Mouse (Mus musculus) hindbrain, embryonic 16.5 days (tissue): Measurements from ENCODE around the gene Fam219a. TPM values are rescaled to one million over a fixed set of nuclear protein-coding genes. Genes with fewer than 3 reads are reported as not detected.

Experiments used
- ATAC-seq: fragments of 200-750 bp; cut with Nextera tagmentation; 2 replicates; pipeline ENCODE4 v1.8.0; 2017; ENCODE audit warnings: moderate TSS enrichment, moderate library complexity
- H3K27ac ChIP-seq: fragments of 300-500 bp; sonication (generic); 2 replicates; pipeline ENCODE4 v1.5.1; 2014; ENCODE audit warnings: low read depth, mild to moderate bottlenecking, control low read depth, low read length, moderate library complexity
- H3K27me3 ChIP-seq: fragments of 300-500 bp; sonication (generic); replicated peaks from 2 replicates; pipeline ENCODE4 v1.6.1; 2014; ENCODE audit warnings: low read length; ENCODE audit not compliant: control insufficient read depth, insufficient read depth
- H3K36me3 ChIP-seq: fragments of 300-500 bp; sonication (generic); 2 replicates; pipeline ENCODE4 v1.6.1; 2014; ENCODE audit warnings: mild to moderate bottlenecking, low read length, moderate library complexity, mixed read lengths; ENCODE audit not compliant: control insufficient read depth, insufficient read depth
- H3K4me1 ChIP-seq: fragments of 300-500 bp; sonication (generic); 2 replicates; pipeline ENCODE4 v1.6.1; 2014; ENCODE audit warnings: low read depth, low read length; ENCODE audit not compliant: control insufficient read depth, insufficient read depth
- H3K4me2 ChIP-seq: fragments of 300-500 bp; sonication (generic); 2 replicates; pipeline ENCODE4 v1.6.1; 2014; ENCODE audit warnings: mild to moderate bottlenecking, low read length, control low read depth, moderate library complexity
- H3K4me3 ChIP-seq: fragments of 300-500 bp; sonication (generic); 2 replicates; pipeline ENCODE4 v1.5.1; 2014; ENCODE audit warnings: mild to moderate bottlenecking, low read length, control low read depth, moderate library complexity
- H3K9ac ChIP-seq: fragments of 300-500 bp; sonication (generic); 2 replicates; pipeline ENCODE4 v1.6.1; 2014; ENCODE audit warnings: low read depth, mild to moderate bottlenecking, control low read depth, low read length, moderate library complexity
- H3K9me3 ChIP-seq: fragments of 300-500 bp; sonication (generic); 2 replicates; pipeline ENCODE4 v1.6.1; 2014; ENCODE audit warnings: mild to moderate bottlenecking, low read length, moderate library complexity; ENCODE audit not compliant: control insufficient read depth
- WGBS: fragments of 180-500 bp; shearing (Covaris S2); extraction: QIAGEN DNeasy Blood & Tissue Kit; methylation state at CpG from one replicate; pipeline ENCODE4 v1.1.7; 2014; 5-methylcytosine and 5-hydroxymethylcytosine counted together
- polyA plus RNA-seq: library from polyadenylated mRNA; unstranded; fragments of >200 nt; fragmentation: Nextera tagmentation; extraction: Ambion mirVana; gene quantifications from 2 replicates; pipeline ENCODE4 v1.2.1, GENCODE M21; 2015

The Fam219a gene
- polyA plus RNA-seq, 1 experiment from 2014 or later: 14.8 TPM

DNA sequence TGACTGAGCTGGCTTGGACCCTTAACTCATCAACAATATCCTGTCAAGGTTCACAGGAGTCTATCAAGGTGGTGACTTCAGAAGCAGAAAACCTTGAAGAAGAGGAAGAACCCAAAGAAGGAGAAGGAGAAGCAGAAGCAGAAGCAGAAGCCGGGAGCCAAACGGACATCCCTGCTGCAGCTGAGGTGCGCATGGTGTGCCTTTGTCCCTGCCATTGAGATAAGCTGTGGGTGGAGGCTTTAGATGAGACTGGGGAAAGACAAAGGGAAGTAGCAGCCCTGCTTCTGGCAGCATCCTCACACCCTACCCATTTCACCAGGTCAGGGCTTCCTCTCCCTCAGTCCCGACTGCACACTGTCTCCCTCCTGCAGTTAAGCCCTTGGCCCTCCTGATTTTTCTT lies 33.5 kb upstream of the Fam219a start:
- Histone ChIP-seq H3K27ac (no peak overlapping the region), H3K36me3 (no peaks in the 10 kb centered on the region), H3K4me1 (peaks cover 5% of the 10 kb centered on the region), H3K4me3 (no peak overlapping the region), H3K9me3 (no peaks in the 10 kb centered on the region), H3K9ac (no peak overlapping the region), H3K27me3 (no peaks in the 10 kb centered on the region), H3K4me2 (no peak overlapping the region)
- ATAC-seq: no peak
- WGBS: 33% methylated on average over 4 of the region's 4 CpGs

DNA sequence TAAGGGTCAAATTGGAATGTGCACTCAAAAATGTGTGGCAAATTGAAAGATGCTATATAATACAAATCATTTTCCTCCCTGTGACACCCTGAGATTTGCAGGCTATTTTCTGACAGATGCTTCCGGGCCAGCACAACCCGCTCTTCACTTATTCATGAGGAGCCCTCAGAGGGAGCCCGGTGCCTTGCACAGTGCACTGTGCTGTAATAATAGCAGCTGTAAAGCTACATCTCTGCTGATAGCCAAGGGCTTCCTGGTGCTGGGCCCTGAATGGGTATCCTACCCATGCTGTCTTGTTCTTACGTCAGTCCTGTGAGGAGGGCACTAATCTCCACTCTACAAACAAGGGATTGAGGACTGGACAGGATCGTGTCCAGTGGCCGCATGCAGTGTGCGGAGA lies 14.0 kb upstream of the Fam219a start:
- Histone ChIP-seq H3K36me3 (no peaks in the 10 kb centered on the region), H3K4me2 (no peak overlapping the region), H3K4me1 (no peaks in the 10 kb centered on the region), H3K4me3 (no peak overlapping the region), H3K27ac (no peak overlapping the region), H3K9me3 (no peaks in the 10 kb centered on the region), H3K27me3 (no peaks in the 10 kb centered on the region), H3K9ac (no peak overlapping the region)
- WGBS: 64% methylated on average over 7 of the region's 7 CpGs
- no peak for ATAC-seq

DNA sequence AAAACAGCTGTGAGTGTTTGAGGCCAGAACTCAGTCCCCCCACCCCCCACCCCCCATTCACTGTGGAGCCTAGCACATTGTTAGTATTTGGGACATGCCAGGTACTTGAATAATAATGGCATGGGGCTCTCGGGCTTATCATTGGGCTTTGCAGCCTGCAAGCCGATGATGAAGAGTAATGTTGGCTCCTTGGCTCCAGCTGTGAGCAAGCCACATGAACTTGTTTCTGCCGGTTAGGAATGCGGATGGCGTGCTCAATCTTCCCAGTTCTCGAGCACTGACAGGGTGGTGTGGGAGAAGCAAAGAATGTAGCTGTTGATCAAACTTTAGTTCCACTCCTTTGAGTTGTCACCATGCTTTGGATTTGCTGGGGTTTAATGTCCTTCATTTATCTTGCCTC lies 6.6 kb upstream of the Fam219a start:
- no peak overlapping the region for H3K9ac ChIP-seq
- H3K36me3 ChIP-seq: no peaks in the 10 kb centered on the region
- no peak overlapping the region for H3K27ac ChIP-seq
- H3K9me3 ChIP-seq: no peaks in the 10 kb centered on the region
- no peak overlapping the region for H3K4me2 ChIP-seq
- no peaks in the 10 kb centered on the region for H3K27me3 ChIP-seq
- H3K4me3 ChIP-seq: no peak overlapping the region
- peaks cover 5% of the 10 kb centered on the region for H3K4me1 ChIP-seq
- 15% methylated on average over 6 of the region's 6 CpGs for WGBS
- 0 out of 2 replicates have a peak, but pooled peaks have one; percentile 15 for ATAC-seq

DNA sequence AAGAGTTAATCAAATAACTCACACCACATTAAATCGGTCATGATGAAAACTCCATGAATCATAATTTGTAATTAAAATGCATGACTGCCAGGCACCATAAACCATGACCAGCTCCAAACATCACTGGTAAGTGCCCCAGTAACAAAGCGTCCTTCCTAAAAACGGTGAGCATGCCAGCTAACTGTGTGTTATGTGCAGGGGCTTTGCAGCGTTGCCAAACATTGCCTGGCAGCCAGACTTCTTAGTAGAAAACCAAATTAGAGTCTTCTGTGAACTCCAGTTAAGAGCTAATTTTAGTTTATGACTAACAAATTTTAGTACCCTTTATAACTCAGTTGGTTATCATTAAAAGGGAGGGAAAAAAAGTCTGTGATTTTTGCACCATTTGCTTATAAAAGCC lies 4.2 kb upstream of the Fam219a start:
- Histone ChIP-seq H3K36me3 (no peaks in the 10 kb centered on the region), H3K4me2 (no peak overlapping the region), H3K9me3 (no peaks in the 10 kb centered on the region), H3K27me3 (no peaks in the 10 kb centered on the region), H3K4me3 (no peak overlapping the region), H3K27ac (no peak overlapping the region), H3K9ac (no peak overlapping the region), H3K4me1 (peaks cover 5% of the 10 kb centered on the region)
- 43% methylated on average over 4 of the region's 4 CpGs for WGBS
- no peak for ATAC-seq

DNA sequence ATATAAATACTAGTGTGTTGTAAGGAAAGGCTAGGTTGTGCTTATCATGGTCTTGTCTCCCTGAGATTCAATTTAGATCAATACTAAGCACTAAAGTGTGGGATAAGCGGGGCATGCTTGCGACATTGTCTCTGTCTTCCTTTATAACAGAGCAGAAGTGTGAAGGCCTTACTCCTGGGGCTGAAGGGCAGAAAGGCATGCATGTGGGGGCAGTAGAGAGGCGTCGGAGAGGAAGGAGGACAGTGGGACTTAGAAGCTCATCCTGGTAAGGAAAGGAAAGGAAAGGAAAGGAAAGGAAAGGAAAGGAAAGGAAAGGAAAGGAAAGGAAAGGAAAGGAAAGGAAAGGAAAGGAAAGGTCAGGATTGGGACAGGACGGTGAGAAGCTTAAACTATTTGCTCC lies 2.2 kb upstream of the Fam219a start:
- H3K27ac ChIP-seq: no peak overlapping the region
- no peaks in the 10 kb centered on the region for H3K9me3 ChIP-seq
- H3K4me1 ChIP-seq: peaks cover 18% of the 10 kb centered on the region
- no peak overlapping the region for H3K4me3 ChIP-seq
- H3K27me3 ChIP-seq: no peaks in the 10 kb centered on the region
- ATAC-seq: no peak
- WGBS: 33% methylated on average over 5 of the region's 5 CpGs
- no peak overlapping the region for H3K4me2 ChIP-seq
- H3K9ac ChIP-seq: no peak overlapping the region
- H3K36me3 ChIP-seq: no peaks in the 10 kb centered on the region

DNA sequence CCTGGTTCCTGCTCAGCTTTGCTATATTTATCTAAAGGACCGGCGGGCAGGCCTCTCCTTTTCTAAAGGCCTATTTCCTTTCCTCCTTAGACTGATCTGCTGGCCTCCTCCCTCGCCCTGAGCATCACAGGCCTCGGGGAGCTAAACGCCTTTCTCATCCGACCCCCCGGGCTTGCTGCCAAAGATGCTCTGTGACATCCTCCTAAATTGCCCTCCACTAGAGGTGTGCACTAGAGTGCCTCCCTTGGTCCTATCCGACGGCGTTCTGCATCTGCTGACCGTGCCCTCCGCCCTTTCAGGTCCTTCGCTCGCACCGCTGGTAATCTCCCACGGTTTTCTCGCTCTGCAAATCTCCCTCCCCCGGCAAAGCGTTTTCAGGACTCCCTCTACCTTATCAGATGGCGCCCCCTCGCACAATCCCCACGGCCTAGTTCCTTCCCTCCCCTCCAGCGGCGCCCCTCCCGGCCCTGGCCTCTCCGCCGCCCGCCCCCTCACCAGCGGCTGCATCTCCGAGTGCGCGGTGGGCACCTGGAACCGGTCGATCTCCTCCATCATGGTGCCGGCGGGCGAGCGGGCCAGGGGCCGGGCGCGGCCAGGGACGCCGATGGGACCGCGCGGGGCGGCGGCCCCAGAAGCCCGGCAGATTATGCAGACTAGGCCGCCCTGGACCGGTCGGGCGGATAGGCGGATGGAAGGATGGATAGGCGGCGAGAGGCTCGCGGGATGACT lies 492 bp downstream of the Fam219a start:
- peak overlapping the region; percentile 93 for H3K9ac ChIP-seq
- H3K27me3 ChIP-seq: no peaks in the 10 kb centered on the region
- peak overlapping the region; percentile 66 for H3K4me2 ChIP-seq
- H3K36me3 ChIP-seq: no peaks in the 10 kb centered on the region
- peaks cover 22% of the 10 kb centered on the region for H3K4me1 ChIP-seq
- H3K4me3 ChIP-seq: peak overlapping the region; percentile 89
- no peaks in the 10 kb centered on the region for H3K9me3 ChIP-seq
- peak overlapping the region; percentile 93 for H3K27ac ChIP-seq
- WGBS: 0% methylated on average over 57 of the region's 58 CpGs
- ATAC-seq: no peak; the same call in 1 of the 2 replicates

DNA sequence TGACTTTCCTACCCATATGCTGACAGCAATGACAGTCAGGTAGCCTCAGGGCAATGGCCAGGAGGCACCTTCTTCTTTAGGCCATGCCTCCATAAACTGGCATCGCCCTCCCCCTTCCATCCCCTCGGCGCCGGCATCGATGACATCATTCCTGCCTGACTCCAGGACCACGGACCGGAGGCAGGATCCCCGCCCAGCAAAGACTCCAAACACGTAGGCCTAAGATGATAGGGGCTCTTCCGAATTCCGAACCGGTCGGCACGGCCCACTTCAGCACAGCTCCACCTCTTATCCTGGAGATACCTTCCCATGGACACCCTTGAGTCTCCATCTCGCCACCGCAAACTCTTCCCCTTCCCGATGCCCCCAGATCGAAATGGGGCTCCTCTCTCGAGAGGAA lies 1.1 kb downstream of the Fam219a start:
- WGBS: 4% methylated on average over 19 of the region's 19 CpGs

DNA sequence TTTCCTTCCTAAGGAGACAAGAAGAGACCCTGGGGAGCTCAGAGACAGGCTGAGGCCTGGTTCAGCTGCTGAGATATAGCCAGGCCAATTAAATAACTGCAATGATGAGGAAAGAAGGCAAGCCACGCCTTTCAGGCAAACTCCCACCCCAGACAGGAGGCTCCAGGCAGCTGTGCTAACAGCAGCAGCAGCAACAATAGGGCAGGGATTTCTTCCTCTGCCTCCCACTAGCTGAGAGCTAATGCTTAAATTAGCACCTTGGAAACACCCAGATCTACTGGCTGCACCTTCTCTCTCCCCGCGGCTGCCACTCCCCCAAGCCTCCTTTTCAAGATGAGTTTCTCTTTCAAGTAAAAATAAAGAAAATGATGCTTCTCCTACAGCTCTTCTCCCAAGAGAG lies 3.2 kb downstream of the Fam219a start:
- peaks cover 22% of the 10 kb centered on the region for H3K4me1 ChIP-seq
- H3K36me3 ChIP-seq: no peaks in the 10 kb centered on the region
- no peak for ATAC-seq
- 12% methylated on average over 3 of the region's 3 CpGs for WGBS
- H3K27me3 ChIP-seq: no peaks in the 10 kb centered on the region
- no peak overlapping the region for H3K9ac ChIP-seq
- H3K4me3 ChIP-seq: no peak overlapping the region
- H3K27ac ChIP-seq: no peak overlapping the region
- H3K4me2 ChIP-seq: 0 out of 2 replicates have a peak overlapping the region, but pooled peaks have one; percentile 14
- H3K9me3 ChIP-seq: no peaks in the 10 kb centered on the region

More for the DNA sequence above, 1.1 kb downstream of the Fam219a start:
- Histone ChIP-seq H3K27me3 (no peaks in the 10 kb centered on the region), H3K9ac (peak overlapping the region; percentile 93), H3K27ac (peak overlapping the region; percentile 93), H3K4me3 (peak overlapping the region; percentile 89), H3K4me1 (peaks cover 22% of the 10 kb centered on the region), H3K4me2 (peak overlapping the region; percentile 66), H3K36me3 (no peaks in the 10 kb centered on the region), H3K9me3 (no peaks in the 10 kb centered on the region)
- peak; percentile 9; the same call in 1 of the 2 replicates for ATAC-seq

DNA sequence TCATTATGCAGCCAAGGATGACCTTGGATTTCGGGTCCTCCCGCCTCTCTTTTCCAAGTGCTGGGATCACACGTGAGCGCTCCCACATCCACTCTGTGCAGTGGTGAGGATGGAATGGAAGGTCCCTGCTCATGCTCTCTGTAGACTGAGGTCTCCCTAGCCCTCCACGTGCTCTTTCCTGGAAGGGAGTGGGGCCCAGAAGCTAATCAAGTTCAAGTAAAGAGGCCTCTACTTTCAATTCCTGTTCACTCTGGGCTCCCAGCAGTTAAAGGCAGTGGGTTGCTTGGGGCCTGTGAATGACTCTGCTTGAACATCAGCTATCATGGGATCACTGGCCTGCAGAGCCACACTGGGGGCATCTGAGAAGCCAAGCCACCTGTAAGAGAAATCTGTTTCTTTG lies 6.0 kb downstream of the Fam219a start:
- Histone ChIP-seq H3K4me2 (no peak overlapping the region), H3K4me1 (peaks cover 22% of the 10 kb centered on the region), H3K4me3 (no peak overlapping the region), H3K9ac (no peak overlapping the region), H3K36me3 (no peaks in the 10 kb centered on the region), H3K9me3 (no peaks in the 10 kb centered on the region), H3K27ac (no peak overlapping the region), H3K27me3 (no peaks in the 10 kb centered on the region)
- 96% methylated on average over 5 of the region's 5 CpGs for WGBS
- no peak for ATAC-seq
